Mouse (Mus musculus) midbrain, postnatal 0 days (tissue): Measurements from ENCODE around the gene Adprm. TPM values are rescaled to one million over a fixed set of nuclear protein-coding genes. Genes with fewer than 3 reads are reported as not detected.

Experiments used
- ATAC-seq: fragments of 200-750 bp; cut with Nextera tagmentation; 2 replicates; pipeline ENCODE4 v1.8.0; 2017; ENCODE audit warnings: moderate number of reproducible peaks, mild to moderate bottlenecking, moderate TSS enrichment, moderate library complexity; ENCODE audit not compliant: low FRiP score
- DNase-seq: peaks from one replicate; pipeline ENCODE4 v3.0.0-alpha.2; 2015; ENCODE audit warnings: low spot score
- H3K27ac ChIP-seq: fragments of 300-500 bp; sonication (generic); 2 replicates; pipeline ENCODE4 v1.5.1; 2014; ENCODE audit warnings: low read depth, mild to moderate bottlenecking, low read length, mixed read lengths
- H3K27me3 ChIP-seq: fragments of 300-500 bp; sonication (generic); 2 replicates; pipeline ENCODE4 v1.6.1; 2014; ENCODE audit warnings: low read length, control low read depth, mixed read lengths; ENCODE audit not compliant: insufficient read depth
- H3K36me3 ChIP-seq: fragments of 300-500 bp; sonication (generic); 2 replicates; pipeline ENCODE4 v1.6.1; 2014; ENCODE audit warnings: low read length, control low read depth, mixed read lengths; ENCODE audit not compliant: insufficient read depth
- H3K4me1 ChIP-seq: fragments of 300-500 bp; sonication (generic); 2 replicates; pipeline ENCODE4 v1.6.1; 2014; ENCODE audit warnings: mild to moderate bottlenecking, control low read depth, antibody characterized with exemption, low read length, mixed read lengths; ENCODE audit not compliant: insufficient read depth
- H3K4me2 ChIP-seq: fragments of 300-500 bp; sonication (generic); 2 replicates; pipeline ENCODE4 v1.6.1; 2014; ENCODE audit warnings: low read depth, mild to moderate bottlenecking, low read length, mixed read lengths; ENCODE audit not compliant: poor library complexity, severe bottlenecking
- H3K4me3 ChIP-seq: fragments of 300-500 bp; sonication (generic); 2 replicates; pipeline ENCODE4 v1.5.1; 2014; ENCODE audit warnings: low read depth, mild to moderate bottlenecking, low read length, moderate library complexity
- H3K9ac ChIP-seq: fragments of 300-500 bp; sonication (generic); replicated peaks from 2 replicates; pipeline ENCODE4 v1.6.1; 2014; ENCODE audit warnings: mild to moderate bottlenecking, low read length, moderate library complexity, mixed read lengths; ENCODE audit not compliant: poor library complexity, severe bottlenecking
- H3K9me3 ChIP-seq: fragments of 300-500 bp; sonication (generic); 2 replicates; pipeline ENCODE4 v1.6.1; 2016; ENCODE audit warnings: low read length, control low read depth
- CTCF ChIP-seq: IDR thresholded peaks from 2 replicates; pipeline ENCODE4 v1.5.1; 2016; ENCODE audit warnings: antibody characterized with exemption, mild to moderate bottlenecking
- WGBS: fragments of 180-500 bp; shearing (Covaris S2); extraction: QIAGEN DNeasy Blood & Tissue Kit; methylation state at CpG from one replicate; pipeline ENCODE4 v1.1.7; 2014; 5-methylcytosine and 5-hydroxymethylcytosine counted together
- polyA plus RNA-seq: library from polyadenylated mRNA; unstranded; fragments of >200 nt; fragmentation: Nextera tagmentation; extraction: Ambion mirVana; gene quantifications from 2 replicates; pipeline ENCODE4 v1.2.1, GENCODE M21; 2015
- total RNA-seq: library from RNA; depleted of rRNA; stranded (reverse); fragments of >200 nt; gene quantifications from 2 replicates; pipeline ENCODE4 v1.2.3, GENCODE M21; 2014

Adprm gene
- total and polyA plus RNA-seq, 2 experiments from 2014 or later: 25.9 to 28.6 TPM

- Histone ChIP-seq H3K36me3 (no peaks in the 10 kb centered on the region), H3K4me2 (no peak overlapping the region), H3K9me3 (no peaks in the 10 kb centered on the region), H3K27me3 (no peaks in the 10 kb centered on the region), H3K27ac (no peak overlapping the region), H3K9ac (no peak overlapping the region), H3K4me1 (no peaks in the 10 kb centered on the region), H3K4me3 (no peak overlapping the region)
- DNase-seq (peak; percentile 17), ATAC-seq (no peak)
- 23% methylated on average over 3 of the region's 3 CpGs for WGBS
- TF ChIP-seq CTCF: no peak
Observed at GRCm38 (mm10) chr11:67075036-67075435, 22.6 kb upstream of the Adprm start.

DNA sequence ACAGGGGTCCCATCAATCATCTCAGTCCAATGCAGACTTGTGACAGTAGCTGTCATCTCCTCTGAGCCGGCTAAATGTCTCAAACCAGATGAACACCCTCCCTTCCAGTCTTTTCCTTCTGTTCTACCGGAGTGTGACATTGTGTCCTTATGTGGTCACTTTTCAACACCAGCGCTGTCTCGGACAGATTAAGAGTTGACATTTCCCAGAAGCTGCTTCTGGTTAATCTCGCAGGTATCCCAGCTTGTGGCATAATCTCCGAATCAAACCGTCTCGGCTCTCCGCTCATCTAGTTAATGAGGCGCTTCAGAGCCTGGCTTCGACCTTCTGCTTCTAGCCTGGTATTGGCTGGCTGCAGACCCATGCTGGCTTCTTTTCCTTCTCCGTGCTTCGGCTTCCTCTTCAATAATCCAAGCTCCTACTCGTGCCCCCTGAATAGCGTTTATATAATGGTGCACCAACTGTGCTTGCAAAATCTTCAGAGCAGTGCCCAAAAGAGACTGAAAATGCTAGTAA lies 20.3 kb upstream of the Adprm start:
- 61% methylated on average over 15 of the region's 15 CpGs for WGBS
- no peak for TF ChIP-seq CTCF
- DNase-seq (peak; percentile 59), ATAC-seq (no peak)
- no peaks in the 10 kb centered on the region for H3K9me3 ChIP-seq
- H3K9ac ChIP-seq: no peak overlapping the region
- H3K36me3 ChIP-seq: no peaks in the 10 kb centered on the region
- no peak overlapping the region for H3K27ac ChIP-seq
- no peak overlapping the region for H3K4me2 ChIP-seq
- H3K27me3 ChIP-seq: no peaks in the 10 kb centered on the region
- H3K4me3 ChIP-seq: no peak overlapping the region
- H3K4me1 ChIP-seq: no peaks in the 10 kb centered on the region

- H3K27me3 ChIP-seq: no peaks in the 10 kb centered on the region
- H3K4me1 ChIP-seq: no peaks in the 10 kb centered on the region
- H3K27ac ChIP-seq: no peak overlapping the region
- H3K9ac ChIP-seq: no peak overlapping the region
- H3K36me3 ChIP-seq: peaks cover 28% of the 10 kb centered on the region
- no peak for DNase-seq
- TF ChIP-seq CTCF: no peak
- H3K4me3 ChIP-seq: no peak overlapping the region
- no peak for ATAC-seq
- H3K4me2 ChIP-seq: no peak overlapping the region
- no peaks in the 10 kb centered on the region for H3K9me3 ChIP-seq
- WGBS: 92% methylated on average over 3 of the region's 3 CpGs
Observed at GRCm38 (mm10) chr11:67067741-67068140, 15.3 kb upstream of the Adprm start.

- Histone ChIP-seq H3K27ac (no peak overlapping the region), H3K9me3 (no peaks in the 10 kb centered on the region), H3K9ac (no peak overlapping the region), H3K27me3 (no peaks in the 10 kb centered on the region), H3K4me1 (no peaks in the 10 kb centered on the region), H3K36me3 (peaks cover 56% of the 10 kb centered on the region), H3K4me3 (no peak overlapping the region), H3K4me2 (no peak overlapping the region)
- 96% methylated on average over 3 of the region's 3 CpGs for WGBS
- DNase-seq: no peak
- no peak for ATAC-seq
- no peak for TF ChIP-seq CTCF
Observed at GRCm38 (mm10) chr11:67062726-67063125, 10.3 kb upstream of the Adprm start.

DNA sequence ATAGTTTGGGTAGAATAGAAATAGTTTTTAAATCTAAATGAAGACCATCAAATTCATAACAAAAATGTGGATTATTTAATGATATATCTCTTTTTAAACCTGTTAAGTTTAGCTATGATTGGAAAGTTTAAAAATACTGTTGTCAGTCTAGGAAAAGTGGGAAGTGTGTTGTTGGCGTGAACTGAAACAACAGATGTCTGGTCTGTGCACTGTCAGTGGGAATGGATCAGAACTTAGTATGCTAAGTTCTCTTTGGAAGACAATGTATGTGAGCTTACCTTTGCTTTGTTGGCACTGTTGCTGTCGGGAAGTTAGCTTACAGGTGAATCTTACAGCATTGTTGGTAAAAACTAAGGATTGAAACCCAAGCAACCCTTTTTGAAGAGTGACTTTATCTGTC lies 8.9 kb upstream of the Adprm start:
- DNase-seq (no peak), ATAC-seq (no peak)
- H3K9me3 ChIP-seq: no peaks in the 10 kb centered on the region
- H3K4me2 ChIP-seq: no peak overlapping the region
- no peak for TF ChIP-seq CTCF
- H3K9ac ChIP-seq: no peak overlapping the region
- no peak overlapping the region for H3K27ac ChIP-seq
- 94% methylated on average over 2 of the region's 2 CpGs for WGBS
- H3K36me3 ChIP-seq: peaks cover 61% of the 10 kb centered on the region
- no peak overlapping the region for H3K4me3 ChIP-seq
- H3K4me1 ChIP-seq: no peaks in the 10 kb centered on the region
- H3K27me3 ChIP-seq: no peaks in the 10 kb centered on the region

DNA sequence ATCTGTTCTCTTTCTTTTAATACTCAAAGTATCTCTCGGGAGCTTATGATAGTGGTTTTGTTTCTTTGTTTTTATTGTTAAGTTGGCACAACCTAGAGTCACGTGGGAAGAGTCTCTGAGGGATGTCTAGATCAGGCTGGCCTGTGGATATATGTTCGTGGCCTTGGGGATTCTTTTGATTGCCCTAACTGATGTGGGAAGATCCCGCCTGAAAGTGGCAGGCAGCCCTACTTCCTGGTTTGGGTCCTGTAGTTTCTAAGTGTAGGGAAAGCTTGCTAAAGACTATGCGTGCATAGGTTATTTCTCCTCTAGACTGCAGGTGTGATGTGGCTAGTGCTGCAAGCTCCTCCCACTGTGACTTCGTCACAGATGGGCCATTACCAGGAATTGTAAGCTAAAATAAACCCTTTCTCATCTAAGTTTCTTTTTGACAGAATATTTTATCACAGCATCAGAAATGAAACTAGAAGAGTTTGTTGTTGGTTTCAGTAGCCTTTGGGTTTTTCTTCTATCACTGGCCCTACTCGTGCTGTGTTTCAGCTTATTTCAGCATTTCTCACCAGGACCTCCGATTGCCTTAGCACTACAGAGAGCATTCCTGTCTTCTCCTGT lies 2.5 kb upstream of the Adprm start:
- DNase-seq (no peak), ATAC-seq (no peak)
- TF ChIP-seq CTCF: no peak
- H3K9me3 ChIP-seq: no peaks in the 10 kb centered on the region
- H3K4me2 ChIP-seq: no peak overlapping the region
- H3K4me3 ChIP-seq: no peak overlapping the region
- peaks cover 27% of the 10 kb centered on the region for H3K36me3 ChIP-seq
- no peaks in the 10 kb centered on the region for H3K27me3 ChIP-seq
- H3K4me1 ChIP-seq: 0 out of 2 replicates have a peak, but pooled peaks cover 6% of the 10 kb centered on the region
- H3K9ac ChIP-seq: no peak overlapping the region
- 95% methylated on average over 8 of the region's 8 CpGs for WGBS
- H3K27ac ChIP-seq: no peak overlapping the region
